Mouse (Mus musculus) small intestine, adult 2 months (tissue): Measurements from ENCODE around the gene Prkaca.

Source experiments
- CTCF ChIP-seq: fragments of 200-500 bp; IDR thresholded peaks from 2 replicates; pipeline ENCODE4 v1.5.1; 2012; ENCODE audit warnings: low read depth, mild to moderate bottlenecking, control low read depth, inconsistent platforms, low read length, moderate library complexity, mixed read lengths; ENCODE audit not compliant: insufficient replicate concordance, insufficient read length; ENCODE audit errors: extremely low read depth
- POLR2A ChIP-seq: fragments of 200-500 bp; IDR thresholded peaks from 2 replicates; pipeline ENCODE4 v1.6.1; 2012; ENCODE audit warnings: low read depth, mild to moderate bottlenecking, control low read depth, inconsistent platforms, low read length, moderate library complexity

DNA sequence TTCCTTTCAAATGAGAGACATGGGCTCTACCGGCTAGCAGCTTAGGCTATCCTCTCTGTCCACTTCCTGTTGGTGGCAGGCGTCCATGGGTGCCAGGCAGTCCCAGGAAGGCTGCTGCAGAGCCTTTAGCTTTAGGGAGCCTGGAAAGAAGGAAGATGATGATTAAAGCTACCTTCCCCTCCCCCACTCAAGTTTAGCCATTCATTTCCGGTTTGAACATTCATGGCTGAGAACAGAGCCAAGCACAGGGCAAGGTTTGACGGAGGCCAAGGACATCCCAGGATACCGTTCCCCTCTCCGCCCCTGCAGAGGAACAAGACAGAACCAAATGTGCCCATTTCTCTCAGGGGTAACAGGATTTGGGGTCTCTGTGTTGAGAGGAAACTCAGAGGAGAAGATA lies 4.9 kb downstream of the Prkaca start:
- TF ChIP-seq POLR2A (no peak), CTCF (no peak)
